Mouse (Mus musculus) heart, adult 2 months (tissue): ENCODE measurements around the gene Tspan14.

Experiments used
- CTCF ChIP-seq: fragments of 200-600 bp; IDR thresholded peaks from 2 replicates; pipeline ENCODE4 v1.8.1; 2022; ENCODE audit warnings: antibody characterized with exemption, mild to moderate bottlenecking, moderate library complexity
- EP300 ChIP-seq: fragments of 200-500 bp; IDR thresholded peaks from 2 replicates; pipeline ENCODE4 v1.6.1; 2011; ENCODE audit warnings: low read depth, low read length, control low read depth; ENCODE audit not compliant: insufficient read depth

GRCm38 (mm10) chr14:41008138-41008537 is 41.5 kb upstream of the Tspan14 start:
- TF ChIP-seq CTCF (no peak), EP300 (no peak)
